Mouse (Mus musculus): ENCODE data around the gene Dgkq.
"Not testable (repeated sequence)": the region's sequence is repeated elsewhere in the genome, so short reads cannot be mapped to it uniquely, and the experiment has no call there.

Gene Dgkq

GRCm38 (mm10) chr5:108655381-108655780 lies 14.1 kb downstream of the Dgkq start:
- no peak for DNase-seq (ENCODE audit: low spot score in 2 of 2)

- DNase-seq (ENCODE audit: low spot score in 2 of 2): no peak
Measured at GRCm38 (mm10) chr5:108654444-108654990, 15.0 kb downstream of the Dgkq start.

GRCm38 (mm10) chr5:108653341-108653740 lies 16.1 kb downstream of the Dgkq start:
- DNase-seq (ENCODE audit: low spot score in 2 of 2): no peak

- peak in 1 of 2 experiments; percentile 39 for DNase-seq (ENCODE audit: low spot score in 2 of 2)
Measured at GRCm38 (mm10) chr5:108651823-108652222, 17.6 kb downstream of the Dgkq start.

- DNase-seq (ENCODE audit: low spot score in 2 of 2): no peak
Measured at GRCm38 (mm10) chr5:108651136-108651720, 18.2 kb downstream of the Dgkq start.

- no peak for DNase-seq (ENCODE audit: low spot score in 2 of 2)
Measured at GRCm38 (mm10) chr5:108650341-108650740, 19.1 kb downstream of the Dgkq start.

GRCm38 (mm10) chr5:108648937-108649576 lies 20.4 kb downstream of the Dgkq start:
- no peak for DNase-seq (ENCODE audit: low spot score in 2 of 2)

- no peak for DNase-seq (ENCODE audit: low spot score in 2 of 2)
Measured at GRCm38 (mm10) chr5:108647820-108648465, 21.5 kb downstream of the Dgkq start.

GRCm38 (mm10) chr5:108647311-108647710 lies 22.2 kb downstream of the Dgkq start:
- no peak for DNase-seq (ENCODE audit: low spot score in 2 of 2)

GRCm38 (mm10) chr5:108646343-108646660 lies 23.2 kb downstream of the Dgkq start:
- no peak for DNase-seq (ENCODE audit: low spot score in 2 of 2)

- no peak for DNase-seq (ENCODE audit: low spot score in 2 of 2)
Measured at GRCm38 (mm10) chr5:108645651-108646342, 23.7 kb downstream of the Dgkq start.

GRCm38 (mm10) chr5:108643674-108644073 lies 25.8 kb downstream of the Dgkq start:
- DNase-seq (ENCODE audit: low spot score in 2 of 2): no peak

- no peak for DNase-seq (ENCODE audit: low spot score in 2 of 2)
Measured at GRCm38 (mm10) chr5:108636172-108636571, 33.3 kb downstream of the Dgkq start.

- DNase-seq (ENCODE audit: low spot score in 2 of 2): not testable (repeated sequence)
Measured at GRCm38 (mm10) chr5:108634088-108634487, 35.4 kb downstream of the Dgkq start.

- DNase-seq (ENCODE audit: low spot score in 2 of 2): no peak
Measured at GRCm38 (mm10) chr5:108633676-108634075, 35.8 kb downstream of the Dgkq start.

GRCm38 (mm10) chr5:108629634-108630483 lies 39.6 kb downstream of the Dgkq start, which contains the start of the genes Gak and Tmem175:
Gene Gak (minus strand): TSS chr5:108629755.
Gene Tmem175 (plus strand): TSS chr5:108629770.
- DNase-seq (ENCODE audit: low spot score in 2 of 2): peak; percentile 91 to 93

- peak in 1 of 2 experiments; percentile 5 for DNase-seq (ENCODE audit: low spot score in 2 of 2)
Measured at GRCm38 (mm10) chr5:108628891-108629633, 40.4 kb downstream of the Dgkq start.

- DNase-seq (ENCODE audit: low spot score in 2 of 2): no peak
Measured at GRCm38 (mm10) chr5:108626050-108626660, 43.3 kb downstream of the Dgkq start.

GRCm38 (mm10) chr5:108621870-108622269 lies 47.6 kb downstream of the Dgkq start:
- peak; percentile 6 to 19 for DNase-seq (ENCODE audit: low spot score in 2 of 2)

GRCm38 (mm10) chr5:108610426-108610825 lies 59.0 kb downstream of the Dgkq start:
- DNase-seq (ENCODE audit: low spot score in 2 of 2): no peak
